Mouse (Mus musculus): Measurements from ENCODE around the gene Fn3k. TPM values are rescaled to one million over a fixed set of nuclear protein-coding genes. Genes with fewer than 3 reads are reported as not detected.

Fn3k gene
- polyA plus RNA-seq, 1 experiment from 2014 or later, result 6.9 TPM

DNA sequence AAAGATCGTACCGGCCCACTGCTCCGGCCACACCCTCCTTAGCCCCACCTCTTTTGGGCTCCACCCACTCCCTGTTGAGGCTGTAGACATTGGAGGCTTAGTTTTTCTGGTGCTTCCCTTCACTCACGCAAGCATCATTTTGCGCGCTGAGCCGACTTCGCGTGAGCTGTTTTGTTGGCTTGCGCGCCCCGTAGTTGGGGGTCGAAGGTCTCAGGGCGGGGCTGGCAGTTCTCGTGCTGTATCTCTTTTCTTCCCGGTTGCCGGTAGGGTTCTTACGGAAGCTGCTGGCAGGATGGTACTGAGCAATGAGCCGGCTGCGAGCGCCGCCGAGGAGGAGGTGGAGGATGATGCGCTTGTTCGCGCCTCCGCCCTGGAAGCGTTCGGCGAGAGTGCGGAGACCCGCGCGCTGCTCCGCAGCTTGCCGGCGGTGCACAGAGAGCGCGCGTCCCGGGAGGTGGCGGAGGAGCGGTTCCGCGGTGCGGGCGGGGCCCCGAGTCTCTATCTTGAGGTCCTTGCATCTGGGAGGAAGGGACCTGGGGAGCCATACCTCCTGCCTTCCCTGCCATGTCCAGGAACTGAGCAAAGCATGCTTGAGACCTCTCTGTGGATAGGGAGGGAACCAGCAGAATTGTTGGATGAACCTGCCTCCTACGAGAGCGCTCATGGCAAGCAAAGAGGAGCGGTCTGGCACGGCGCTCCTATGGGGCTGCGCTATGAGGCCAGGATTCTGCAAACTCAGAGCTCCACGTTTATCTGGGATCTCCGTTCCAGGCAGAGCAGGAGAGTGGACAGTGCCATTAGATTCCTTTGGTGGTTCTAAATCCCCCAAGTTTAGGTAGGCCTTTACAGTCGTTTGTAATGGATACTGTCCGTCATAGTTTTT, 17.3 kb downstream of the Fn3k start, which contains the start of gene Tbcd:
TSS of gene Tbcd (plus strand) at position 197 of the 883 bp plus-strand sequence.
- DNase-seq (ENCODE audit: low spot score), result peak; percentile 96

DNA sequence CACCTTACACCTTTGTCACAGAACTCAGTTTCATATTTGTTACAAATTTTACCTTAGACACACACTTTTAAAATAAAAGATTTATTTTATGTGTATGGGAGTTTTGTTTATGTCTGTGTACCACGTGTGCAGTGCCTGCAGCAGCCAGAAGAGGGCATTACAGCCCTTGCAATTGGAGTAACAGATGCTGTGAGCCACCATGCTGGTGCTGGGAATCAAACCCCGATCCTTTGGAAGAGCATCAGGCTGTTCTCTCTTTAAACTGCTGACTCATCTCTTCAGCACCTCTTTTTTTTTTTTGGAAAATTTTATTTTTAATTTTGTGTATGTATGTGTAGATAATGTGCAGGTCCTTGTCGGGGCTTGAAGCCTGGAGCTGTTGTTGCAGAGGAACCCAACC, 23.2 kb downstream of the Fn3k start:
- no peak for DNase-seq (ENCODE audit: low spot score)

DNA sequence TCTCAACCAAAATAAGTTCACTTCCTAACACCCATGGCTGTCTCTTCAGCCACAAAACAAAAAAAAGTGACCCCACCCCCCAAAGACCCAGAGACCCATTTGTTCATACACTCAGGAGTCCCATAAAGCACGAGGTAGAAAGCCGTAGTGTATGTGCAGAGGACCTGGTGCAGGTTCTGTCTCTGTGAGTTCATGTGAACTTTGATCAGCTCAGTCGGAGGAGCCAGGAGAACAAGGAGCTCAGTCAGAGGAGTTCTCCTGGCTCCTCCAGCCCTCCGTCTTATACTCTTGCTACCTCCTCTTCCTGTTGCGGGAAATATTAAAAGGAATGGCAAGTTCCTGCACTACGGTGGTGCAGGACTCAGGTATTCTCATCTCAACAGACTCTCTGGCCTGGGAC, 32.7 kb downstream of the Fn3k start:
- no peak for DNase-seq (ENCODE audit: low spot score)

DNA sequence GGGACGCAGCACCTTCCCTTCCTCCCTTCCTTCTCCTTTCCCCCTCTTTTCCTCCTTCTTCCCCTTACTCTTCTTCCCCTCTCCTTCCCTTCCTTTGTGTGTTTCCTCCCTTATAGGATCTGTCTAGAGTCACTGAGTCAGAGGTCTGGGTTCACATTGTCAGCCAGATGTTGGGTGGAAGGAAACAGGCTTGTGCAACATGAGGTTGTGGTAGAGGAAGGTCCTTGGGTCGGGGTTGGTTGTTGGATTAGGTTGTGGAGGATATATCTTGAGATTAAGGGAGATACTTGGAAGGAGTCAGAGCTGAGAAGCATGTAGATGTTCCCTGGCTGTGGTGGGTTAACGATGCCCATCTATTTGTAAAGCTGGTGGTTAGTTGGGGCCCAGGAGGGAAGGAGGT, 40.1 kb downstream of the Fn3k start:
- no peak for DNase-seq (ENCODE audit: low spot score)

DNA sequence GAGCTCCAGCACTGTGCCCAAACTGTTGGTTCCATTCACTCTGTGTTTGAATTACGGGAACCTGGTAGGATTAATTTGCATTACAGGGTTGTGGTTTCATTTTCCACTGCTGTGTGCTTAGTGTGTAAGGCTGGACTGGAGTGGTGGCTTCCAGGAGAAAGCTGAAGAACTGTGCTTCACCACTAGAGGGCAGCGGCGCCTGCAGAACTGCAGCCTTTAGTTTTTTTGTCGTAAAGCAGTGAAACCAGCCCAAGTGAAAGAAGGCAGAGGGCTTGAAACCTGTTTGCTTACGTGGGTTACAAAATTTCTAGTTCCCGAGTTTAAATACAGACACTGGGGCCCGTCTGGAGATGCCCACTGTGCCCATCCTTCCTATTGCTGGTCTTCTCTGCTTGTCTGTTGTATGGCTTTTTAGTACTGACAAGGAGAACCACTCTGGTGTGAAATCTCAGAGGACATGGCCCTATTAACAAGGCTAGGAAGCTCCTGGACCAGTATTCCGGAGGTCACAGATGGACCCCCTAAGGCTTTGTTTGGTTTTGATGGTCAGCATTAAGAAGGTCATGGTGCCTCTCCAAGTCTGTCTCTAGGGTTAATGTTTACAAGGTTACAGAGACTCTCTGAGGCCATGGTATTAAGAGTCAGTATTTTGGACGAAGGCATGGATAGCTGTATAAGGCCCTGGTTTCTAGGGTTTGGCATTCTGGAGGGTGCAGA, 41.1 kb downstream of the Fn3k start:
- peak; percentile 79 for DNase-seq (ENCODE audit: low spot score)

DNA sequence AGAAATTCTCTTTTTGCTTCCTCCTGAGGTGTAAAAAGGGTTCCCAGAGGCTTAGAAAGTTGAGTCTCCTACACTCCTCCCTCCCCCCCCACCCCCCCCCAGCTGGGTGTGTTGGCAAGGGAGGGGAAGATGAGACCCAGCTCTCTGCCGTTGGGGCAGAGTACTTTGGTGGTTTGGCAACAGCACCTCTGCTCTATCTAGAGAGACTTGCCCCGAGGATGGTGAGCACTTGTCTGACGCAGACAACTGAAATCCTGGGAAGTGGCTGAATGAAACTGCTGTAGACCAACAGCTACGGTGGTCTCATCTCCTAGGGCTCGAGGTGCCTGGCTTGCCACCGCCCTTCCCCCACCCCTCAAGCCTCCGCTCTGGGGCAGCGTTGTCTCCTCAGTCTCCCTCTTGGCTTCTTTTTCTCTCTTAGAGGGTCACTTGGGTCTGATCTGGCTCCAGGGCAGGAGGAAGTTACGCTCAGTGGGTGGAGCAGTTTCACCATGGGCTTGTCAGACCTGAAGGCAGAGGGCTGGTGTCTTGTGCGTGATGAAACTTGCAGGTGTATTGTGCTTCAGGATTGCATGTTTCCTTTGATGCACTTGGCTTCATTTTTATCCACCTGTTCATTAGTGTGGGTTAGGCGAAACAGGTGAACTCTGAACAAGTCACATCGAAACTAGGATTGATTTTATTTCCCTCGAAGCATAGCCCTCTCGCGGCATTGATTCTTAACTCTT, 44.9 kb downstream of the Fn3k start:
- no peak for DNase-seq (ENCODE audit: low spot score)

DNA sequence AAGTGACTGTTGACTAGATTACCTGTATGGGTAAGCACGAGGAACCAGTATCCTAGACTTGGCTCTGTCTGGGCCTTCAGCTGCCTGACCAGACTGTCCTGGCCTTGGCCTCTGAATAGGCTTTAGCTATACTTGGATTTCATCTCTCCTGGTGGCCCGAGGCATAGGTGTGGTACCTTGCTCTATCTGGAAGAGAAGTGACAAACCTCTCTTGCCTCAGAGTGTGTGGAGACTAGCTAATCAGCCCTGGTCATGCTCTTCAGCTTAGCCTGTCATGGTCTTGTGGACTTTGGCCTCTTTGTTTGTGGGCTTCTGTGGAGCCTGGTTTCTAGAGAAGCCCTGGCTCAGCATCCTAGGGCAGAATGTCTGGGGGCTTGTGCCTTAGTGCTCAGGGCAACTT, 46.4 kb downstream of the Fn3k start:
- DNase-seq (ENCODE audit: low spot score), result no peak

DNA sequence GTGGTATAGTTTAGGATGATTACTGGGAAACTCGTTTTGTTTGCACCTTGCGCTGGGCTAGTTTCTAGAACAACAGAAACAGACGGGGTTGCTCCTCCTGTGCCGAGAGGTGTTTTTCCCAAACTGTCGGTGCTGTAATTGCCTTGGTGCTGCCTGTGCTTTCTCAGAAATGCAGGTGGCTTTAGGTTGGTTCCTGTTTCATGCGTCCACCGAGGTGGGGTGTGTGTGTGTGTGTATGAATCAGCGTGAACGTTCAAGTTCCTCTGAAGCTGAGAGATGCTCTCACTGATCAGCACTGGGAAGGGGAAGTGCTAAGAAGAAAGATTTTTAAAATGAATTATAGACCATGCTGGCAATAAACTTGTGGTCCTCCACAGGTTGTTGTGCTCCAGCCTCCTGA, 51.2 kb downstream of the Fn3k start:
- peak; percentile 25 for DNase-seq (ENCODE audit: low spot score)

DNA sequence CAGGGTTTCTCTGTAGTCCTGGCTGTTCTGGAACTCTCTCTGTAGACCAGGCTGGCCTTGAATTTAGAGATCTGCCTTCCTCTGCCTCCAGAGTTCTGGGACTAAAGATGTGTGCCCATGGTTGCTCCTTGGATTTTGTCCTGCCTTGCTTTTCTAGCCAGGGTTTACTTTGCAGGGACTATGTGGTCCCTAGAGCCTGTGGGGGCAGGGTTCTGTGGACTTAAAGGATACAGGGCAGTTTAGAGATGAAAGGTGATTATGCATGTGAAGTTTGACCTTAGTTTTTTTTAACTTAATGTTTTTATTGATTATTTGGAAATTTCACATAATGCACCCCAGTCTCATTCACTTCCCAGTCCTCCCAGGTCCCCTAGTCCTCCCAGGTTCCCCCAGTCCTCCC, 55.9 kb downstream of the Fn3k start:
- no peak for DNase-seq (ENCODE audit: low spot score)

Small RNA genes within 50 kb of the gene (microRNA-seq; reads per million reads assigned to microRNA genes)
- gene Mir7236 (ENCODE audit: borderline number of aligned reads), result not detected

Other genes with a start within 250 kb of the Fn3k start
- 3.0 and 3.3 TPM in 2 replicates for gene Hexdc, start 230.5 kb upstream of the Fn3k start, polyA plus RNA-seq (2015; fragmentation: Nextera tagmentation; extraction: Ambion mirVana)
- gene Ogfod3, start 230.2 kb upstream of the Fn3k start, polyA plus RNA-seq (2015; fragmentation: Nextera tagmentation; extraction: Ambion mirVana), result 15.7 TPM in 2 replicates
- 66.9 and 68.0 TPM in 2 replicates for gene Cybc1, start 205.6 kb upstream of the Fn3k start, polyA plus RNA-seq (2015; fragmentation: Nextera tagmentation; extraction: Ambion mirVana)
- 28.5 and 41.6 TPM in 2 replicates for gene Narf, start 197.7 kb upstream of the Fn3k start, polyA plus RNA-seq (2015; fragmentation: Nextera tagmentation; extraction: Ambion mirVana)
- gene Foxk2, start 174.9 kb upstream of the Fn3k start, polyA plus RNA-seq (2015; fragmentation: Nextera tagmentation; extraction: Ambion mirVana), result 5.2 and 7.0 TPM in 2 replicates
- 57.6 and 58.9 TPM in 2 replicates for gene Wdr45b, start 80.5 kb upstream of the Fn3k start, polyA plus RNA-seq (2015; fragmentation: Nextera tagmentation; extraction: Ambion mirVana)
- 0.64 and 1.0 TPM in 2 replicates for gene Rab40b, start 46.7 kb upstream of the Fn3k start, polyA plus RNA-seq (2015; fragmentation: Nextera tagmentation; extraction: Ambion mirVana)
- gene Fn3krp, start 13.5 kb upstream of the Fn3k start, polyA plus RNA-seq (2015; fragmentation: Nextera tagmentation; extraction: Ambion mirVana), result 7.4 and 7.8 TPM in 2 replicates
- gene Tbcd, start 17.0 kb downstream of the Fn3k start, polyA plus RNA-seq (2015; fragmentation: Nextera tagmentation; extraction: Ambion mirVana), result 45.5 and 51.7 TPM in 2 replicates
- gene Zfp750, start 84.4 kb downstream of the Fn3k start, polyA plus RNA-seq (2015; fragmentation: Nextera tagmentation; extraction: Ambion mirVana), result 1.1 TPM in 2 replicates
- 3.7 and 4.4 TPM in 2 replicates for gene B3gntl1, start 238.2 kb downstream of the Fn3k start, polyA plus RNA-seq (2015; fragmentation: Nextera tagmentation; extraction: Ambion mirVana)

All from thymus, postnatal 0 days (tissue).